Mouse (Mus musculus) lung, adult 2 months (tissue): ENCODE measurements around the gene Dennd5b.

Experiments
- CTCF ChIP-seq: fragments of 200-500 bp; IDR thresholded peaks from 2 replicates; pipeline ENCODE4 v1.5.1; 2011; ENCODE audit warnings: mild to moderate bottlenecking, low read length, control low read depth; ENCODE audit not compliant: insufficient read depth
- POLR2A ChIP-seq: fragments of 200-500 bp; IDR thresholded peaks from 2 replicates; pipeline ENCODE4 v1.6.1; 2011; ENCODE audit warnings: low read depth, mild to moderate bottlenecking, control low read depth, low read length, borderline replicate concordance; ENCODE audit errors: extremely low read depth

GRCm38 (mm10) chr6:149134391-149135150 is 33.1 kb upstream of the Dennd5b start:
- TF ChIP-seq CTCF (no peak), POLR2A (no peak)
